Mouse (Mus musculus) left cerebral cortex, postnatal 10 days (tissue): ENCODE measurements around the gene Ubxn1. TPM values are rescaled to one million over a fixed set of nuclear protein-coding genes. Genes with fewer than 3 reads are reported as not detected.
"Not testable (repeated sequence)": the region's sequence is repeated elsewhere in the genome, so short reads cannot be mapped to it uniquely, and the experiment has no call there.

Experiments
- DNase-seq, 2 experiments: peaks; one replicate each; pipeline ENCODE4 v3.0.0; 2021 to 2022; ENCODE audit warnings: low spot score in 2 of 2, mixed read lengths in 1 of 2; ENCODE audit errors: extremely low spot score in 1 of 2
- intact Hi-C: fragments of 180-260 bp; cut with DNase I; formaldehyde crosslinking; loops from one replicate; pipeline ENCODE4 v1.15.1; 2025
- total RNA-seq, 2 experiments: library from RNA; stranded (reverse); gene quantifications; 2 replicates each; pipeline ENCODE4 v1.2.3; 2021

The Ubxn1 gene
- 100 to 1,000 TPM; 101 TPM for total RNA-seq

DNA sequence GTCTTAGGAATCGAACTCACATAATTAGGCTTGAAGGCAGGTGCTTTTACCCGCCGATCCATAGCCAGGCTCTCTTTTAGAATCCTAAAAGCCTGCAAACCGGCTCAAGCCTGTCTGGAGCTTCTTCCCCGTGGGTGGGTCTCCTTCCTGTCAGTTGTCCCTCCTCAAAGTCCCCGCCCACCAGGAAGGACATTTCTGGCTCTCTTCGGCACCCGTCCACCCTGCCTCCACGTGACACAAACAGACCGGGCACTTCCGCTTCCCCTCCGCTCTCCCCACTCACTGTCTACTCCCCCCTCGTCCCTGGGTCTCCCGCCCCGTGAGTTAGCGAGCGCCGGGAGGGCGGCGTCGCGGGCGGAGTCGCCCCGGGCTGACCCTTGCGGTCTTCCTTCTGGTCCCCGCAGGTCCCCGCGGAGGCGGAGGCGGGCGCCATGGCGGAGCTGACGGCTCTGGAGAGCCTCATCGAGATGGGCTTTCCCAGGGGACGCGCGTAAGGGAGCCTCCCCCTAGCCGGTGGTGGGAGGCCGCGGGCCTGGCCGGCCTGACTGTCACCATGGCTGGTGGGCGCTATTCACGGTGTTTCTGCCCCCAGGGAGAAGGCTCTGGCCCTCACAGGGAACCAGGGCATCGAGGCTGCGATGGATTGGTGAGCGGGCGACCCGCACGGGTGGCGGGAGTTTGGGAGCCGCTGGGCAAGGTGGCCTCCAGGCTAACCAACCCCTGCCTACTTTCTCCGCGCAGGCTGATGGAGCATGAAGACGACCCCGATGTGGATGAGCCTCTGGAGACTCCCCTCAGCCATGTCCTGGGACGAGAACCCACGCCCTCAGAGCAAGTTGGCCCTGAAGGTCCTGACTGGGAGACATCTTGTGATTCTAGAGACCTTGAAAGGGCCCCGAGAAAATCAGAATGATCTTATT, at the start of gene Ubxn1:
Gene Ubxn1 (plus strand): TSS at position 230 of the 920 bp plus-strand sequence.
- peak; percentile 96 to 98 for DNase-seq
- intact Hi-C loops, result no loop called here

DNA sequence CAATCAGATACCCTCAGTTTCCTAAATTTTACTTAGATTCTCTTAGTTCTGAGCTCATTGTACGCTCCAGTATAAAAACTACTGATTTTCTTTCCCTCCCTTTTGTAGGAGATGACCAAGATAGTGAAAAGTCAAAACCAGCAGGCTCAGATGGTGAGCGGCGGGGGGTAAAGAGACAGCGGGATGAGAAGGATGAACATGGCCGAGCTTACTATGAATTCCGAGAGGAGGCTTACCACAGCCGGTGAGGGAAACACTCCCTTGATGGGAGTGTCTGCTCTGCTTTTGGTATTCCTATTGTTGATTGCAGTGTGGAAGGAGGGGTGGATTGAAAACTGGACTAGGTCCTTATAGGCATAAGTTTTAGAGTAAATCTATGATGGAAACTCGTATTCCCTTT, 48.6 kb upstream of the Ubxn1 start:
- DNase-seq, result no peak
- intact Hi-C loops, result no loop called here

DNA sequence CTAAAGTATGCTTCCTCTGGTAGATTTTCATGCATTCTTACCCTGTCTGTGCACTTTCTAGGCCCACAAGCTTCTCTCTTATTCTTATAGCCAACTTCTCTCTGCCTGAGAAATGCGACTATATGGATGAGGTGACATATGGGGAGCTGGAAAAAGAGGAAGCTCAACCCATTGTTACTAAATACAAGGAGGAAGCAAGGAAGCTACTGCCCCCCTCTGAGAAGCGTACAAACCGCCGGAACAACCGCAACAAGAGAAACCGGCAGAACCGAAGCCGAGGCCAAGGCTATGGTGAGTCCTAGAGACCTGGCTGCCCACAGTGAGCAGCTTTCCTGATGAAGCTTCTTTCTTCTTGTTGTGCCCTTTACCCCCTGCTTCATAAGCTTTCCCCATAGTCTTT, 41.6 kb upstream of the Ubxn1 start, which contains the start of gene AC129217.1:
Gene AC129217.1 (plus strand): TSS at position 114 of the 400 bp plus-strand sequence.
- intact Hi-C loops, result loop anchor here (5.0 kb wide), 1 partner anchor 83 kb away; no protein-coding TSS in a partner anchor
- DNase-seq, result no peak

GRCm38 (mm10) chr19:8830664-8831063, 40.6 kb upstream of the Ubxn1 start:
- DNase-seq, result no peak
- intact Hi-C loops, result no loop called here

DNA sequence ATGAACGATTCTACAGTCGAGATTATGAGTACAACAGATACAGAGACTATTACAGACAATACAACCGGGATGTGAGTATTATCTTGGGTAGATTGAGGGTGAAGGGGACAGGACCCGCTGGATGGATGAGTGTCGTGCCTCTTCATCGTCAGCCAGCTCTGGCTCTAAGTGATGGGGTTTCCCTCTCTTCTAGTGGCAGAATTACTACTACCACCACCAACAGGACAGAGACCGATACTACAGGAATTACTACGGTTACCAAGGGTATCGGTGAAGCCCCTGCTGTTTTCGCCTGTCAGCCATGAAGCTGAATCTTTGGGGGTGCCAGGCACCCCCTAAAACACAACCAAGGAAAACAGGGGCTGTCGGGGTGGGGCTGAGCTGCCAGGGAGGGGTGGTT, 40.0 kb upstream of the Ubxn1 start:
- intact Hi-C loops, result no loop called here
- no peak for DNase-seq

- DNase-seq, result no peak
- intact Hi-C loops, result no loop called here
These were observed 38.3 kb upstream of the Ubxn1 start for GRCm38 (mm10) chr19:8832971-8833370.

DNA sequence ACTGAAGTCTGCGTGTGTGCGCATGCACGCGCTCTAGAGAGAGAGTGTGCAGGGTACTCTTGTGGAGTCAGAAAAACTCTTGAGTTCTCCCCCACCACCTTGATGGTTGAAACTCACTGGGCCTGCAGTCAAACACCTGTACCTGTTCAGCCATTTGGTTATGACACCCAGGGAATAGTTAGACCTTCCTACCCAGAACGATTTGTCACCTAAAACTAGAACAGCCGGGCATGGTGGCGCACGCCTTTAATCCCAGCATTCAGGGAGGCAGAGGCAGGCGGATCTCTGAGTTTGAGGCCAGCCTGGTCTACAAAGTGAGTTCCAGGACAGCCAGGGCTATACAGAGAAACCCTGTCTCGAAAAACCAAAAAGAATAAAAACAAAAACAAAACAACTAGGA, 35.0 kb upstream of the Ubxn1 start:
- DNase-seq, intact Hi-C loops: not testable (repeated sequence)

- intact Hi-C loops, result no loop called here
- DNase-seq, result peak; percentile 83 to 90
These were observed 34.0 kb upstream of the Ubxn1 start, which contains the start of gene Bscl2 for GRCm38 (mm10) chr19:8837251-8837791. TSS of gene Bscl2 (plus strand) at chr19:8837467.

- intact Hi-C loops, result no loop called here
- DNase-seq, result peak in 1 of 2 experiments; percentile 77
These were observed 33.1 kb upstream of the Ubxn1 start for GRCm38 (mm10) chr19:8838041-8838730.

GRCm38 (mm10) chr19:8839103-8839907, 32.0 kb upstream of the Ubxn1 start, which contains the start of gene Gng3:
TSS of gene Gng3 (minus strand) at chr19:8839194.
- intact Hi-C loops, result no loop called here
- peak; percentile 74 to 82 for DNase-seq

GRCm38 (mm10) chr19:8839908-8840791, 31.1 kb upstream of the Ubxn1 start:
- peak; percentile 50 to 88 for DNase-seq
- intact Hi-C loops, result loop anchor here (5.0 kb wide), 1 partner anchor 57 kb away; the partner anchor contains the start of gene Ganab

- intact Hi-C loops, result loop anchor here (5.0 kb wide), 1 partner anchor 56 kb away; the partner anchor contains the start of gene Ganab
These were observed 30.3 kb upstream of the Ubxn1 start for GRCm38 (mm10) chr19:8841012-8841411.

GRCm38 (mm10) chr19:8842961-8843360, 28.3 kb upstream of the Ubxn1 start:
- intact Hi-C loops, result loop anchor here (5.0 kb wide), 1 partner anchor 54 kb away; the partner anchor contains the start of gene Ganab
- DNase-seq, result no peak

More at GRCm38 (mm10) chr19:8841012-8841411, 30.3 kb upstream of the Ubxn1 start:
- no peak for DNase-seq

- peak; percentile 69 to 84 for DNase-seq
- intact Hi-C loops, result loop anchor here (5.0 kb wide), 1 partner anchor 53 kb away; the partner anchor contains the start of gene Ganab
These were observed 26.7 kb upstream of the Ubxn1 start for GRCm38 (mm10) chr19:8844371-8845129.

DNA sequence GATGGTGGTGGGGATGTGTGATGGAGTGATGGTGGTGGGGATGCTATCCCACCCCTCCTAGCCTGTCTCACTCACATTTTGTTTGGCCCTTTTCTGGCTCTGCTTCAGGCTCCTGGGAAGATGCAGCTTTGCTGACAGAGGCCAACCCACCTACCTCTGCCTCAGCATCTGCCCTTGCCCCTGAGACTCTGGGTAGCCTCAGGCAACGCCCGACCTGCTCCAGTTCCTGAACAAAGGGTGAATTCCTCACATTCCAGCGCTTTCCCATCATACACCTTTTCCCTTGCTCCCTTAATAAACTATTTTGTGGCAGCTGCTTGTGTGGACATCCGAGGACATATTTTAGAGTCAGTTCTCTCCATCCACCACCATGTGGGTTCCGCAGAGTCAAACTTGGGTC, 22.9 kb upstream of the Ubxn1 start:
- intact Hi-C loops, result no loop called here
- DNase-seq, result no peak

- peak in 1 of 2 experiments; percentile 65 for DNase-seq
- intact Hi-C loops, result loop anchor here (10.0 kb wide), 1 partner anchor 234 kb away; the partner anchor contains the start of gene Scgb1a1
These were observed 20.8 kb upstream of the Ubxn1 start, which contains the start of gene Lrrn4cl for GRCm38 (mm10) chr19:8850402-8850901. TSS of gene Lrrn4cl (plus strand) at chr19:8850768.
